Mouse (Mus musculus): ENCODE results near the gene Aqp6. TPM values are rescaled to one million over a fixed set of nuclear protein-coding genes. Genes with fewer than 3 reads are reported as not detected.

The Aqp6 gene
- not detected in 2 replicates for polyA plus RNA-seq (2012; rRNA removed)

DNA sequence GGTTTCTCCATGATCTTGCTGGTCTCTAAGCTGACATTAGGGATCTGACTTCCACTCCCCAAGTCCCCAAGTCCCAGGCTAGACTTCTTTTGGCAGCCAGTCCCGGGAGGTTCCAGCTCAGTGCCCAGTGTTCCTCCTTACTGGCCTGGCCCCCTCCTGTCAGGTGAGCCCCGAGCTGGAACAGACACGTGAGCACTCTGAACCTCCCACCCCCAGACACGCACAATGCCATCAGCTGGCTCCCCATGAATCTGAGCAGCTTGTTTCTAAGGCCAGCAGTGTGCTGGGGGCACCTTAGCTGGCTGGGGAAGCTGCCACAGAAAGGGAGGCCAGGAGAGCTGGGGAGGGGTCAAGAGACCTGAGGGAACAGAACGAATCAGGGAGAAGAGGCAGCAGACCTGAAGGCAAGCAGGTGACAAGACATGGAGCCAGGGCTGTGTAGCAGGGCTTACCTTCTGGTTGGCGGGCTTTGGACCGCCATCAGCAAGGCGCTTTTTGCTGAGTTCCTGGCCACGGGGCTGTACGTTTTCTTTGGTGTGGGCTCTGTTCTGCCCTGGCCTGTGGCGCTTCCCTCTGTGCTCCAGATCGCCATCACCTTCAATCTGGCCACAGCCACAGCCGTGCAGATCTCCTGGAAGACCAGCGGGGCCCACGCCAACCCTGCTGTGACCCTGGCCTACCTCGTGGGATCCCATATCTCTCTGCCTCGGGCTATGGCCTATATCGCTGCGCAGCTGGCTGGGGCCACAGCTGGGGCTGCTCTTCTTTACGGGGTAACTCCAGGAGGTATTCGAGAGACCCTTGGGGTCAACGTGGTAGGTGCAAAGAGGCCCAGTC, at the start of gene Aqp6:
Aqp6 (plus strand) TSS at position 415 of the 837 bp plus-strand sequence.
- no peaks in the 10 kb centered on the region for H3K4me1 ChIP-seq (ENCODE audit: control insufficient read depth, insufficient read depth, low read length)
- no peak within 1 kb of the TSS for H3K4me3 ChIP-seq (replicated peaks; ENCODE audit: extremely low read depth, low read depth, low read length)
- 78% methylated on average over 22 of the region's 22 CpGs for WGBS
- DNase-seq = no peak
- TF ChIP-seq POLR2A (IDR thresholded peaks at IDR 0.05; ENCODE audit: borderline replicate concordance, extremely low read depth, low read depth, low read length) = no peak
- TF ChIP-seq CTCF (IDR thresholded peaks at IDR 0.05; ENCODE audit: insufficient read depth, low read length) = no peak

- Histone ChIP-seq H3K4me3 (replicated peaks; ENCODE audit: extremely low read depth, low read depth, low read length) (no peak overlapping the region), H3K4me1 (ENCODE audit: control insufficient read depth, insufficient read depth, low read length) (no peaks in the 10 kb centered on the region)
- WGBS = 49% methylated on average over 6 of the region's 6 CpGs
- TF ChIP-seq CTCF (IDR thresholded peaks at IDR 0.05; ENCODE audit: insufficient read depth, low read length) (no peak), POLR2A (IDR thresholded peaks at IDR 0.05; ENCODE audit: borderline replicate concordance, extremely low read depth, low read depth, low read length) (no peak)
- DNase-seq = no peak
Measured at GRCm38 (mm10) chr15:99553767-99554166, 47.4 kb upstream of the Aqp6 start.

- TF ChIP-seq CTCF (IDR thresholded peaks at IDR 0.05; ENCODE audit: insufficient read depth, low read length) = no peak
- no peak for TF ChIP-seq POLR2A (IDR thresholded peaks at IDR 0.05; ENCODE audit: borderline replicate concordance, extremely low read depth, low read depth, low read length)
- no peak overlapping the region for H3K4me3 ChIP-seq (replicated peaks; ENCODE audit: extremely low read depth, low read depth, low read length)
- 86% methylated on average over 1 of the region's 1 CpGs for WGBS
- H3K4me1 ChIP-seq (ENCODE audit: control insufficient read depth, insufficient read depth, low read length) = 0 out of 2 replicates have a peak, but pooled peaks cover 2% of the 10 kb centered on the region
- no peak for DNase-seq
Measured at GRCm38 (mm10) chr15:99558947-99559346, 42.3 kb upstream of the Aqp6 start.

DNA sequence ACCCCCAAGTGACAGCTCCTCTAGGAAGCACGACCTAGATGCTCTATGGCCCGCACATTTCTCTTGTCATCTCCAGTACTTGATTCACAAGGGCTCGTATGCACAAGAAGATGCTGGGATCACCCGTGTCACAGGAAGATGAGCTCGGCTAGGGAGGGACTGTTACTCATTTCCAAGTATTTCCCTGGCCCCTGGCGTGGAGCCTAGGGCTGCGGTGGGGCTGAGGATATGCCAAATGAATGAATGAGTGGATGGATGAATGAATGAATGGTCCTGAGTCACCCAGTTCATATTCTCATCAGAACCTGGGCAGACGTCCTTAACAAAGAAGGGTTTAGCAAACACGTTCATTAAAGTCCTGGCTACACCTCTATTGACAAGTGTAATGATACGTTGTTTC, 41.0 kb upstream of the Aqp6 start:
- Histone ChIP-seq H3K4me1 (ENCODE audit: control insufficient read depth, insufficient read depth, low read length) (0 out of 2 replicates have a peak, but pooled peaks cover 3% of the 10 kb centered on the region), H3K4me3 (replicated peaks; ENCODE audit: extremely low read depth, low read depth, low read length) (no peak overlapping the region)
- TF ChIP-seq CTCF (IDR thresholded peaks at IDR 0.05; ENCODE audit: insufficient read depth, low read length) = no peak
- TF ChIP-seq POLR2A (IDR thresholded peaks at IDR 0.05; ENCODE audit: borderline replicate concordance, extremely low read depth, low read depth, low read length) = no peak
- WGBS = 63% methylated on average over 10 of the region's 10 CpGs
- DNase-seq = no peak

GRCm38 (mm10) chr15:99567371-99567770, 33.8 kb upstream of the Aqp6 start:
- WGBS = 38% methylated on average over 4 of the region's 4 CpGs
- Histone ChIP-seq H3K4me1 (ENCODE audit: control insufficient read depth, insufficient read depth, low read length) (peaks cover 7% of the 10 kb centered on the region; the same call in 1 of the 2 replicates), H3K4me3 (replicated peaks; ENCODE audit: extremely low read depth, low read depth, low read length) (no peak overlapping the region)
- no peak for TF ChIP-seq CTCF (IDR thresholded peaks at IDR 0.05; ENCODE audit: insufficient read depth, low read length)
- no peak for TF ChIP-seq POLR2A (IDR thresholded peaks at IDR 0.05; ENCODE audit: borderline replicate concordance, extremely low read depth, low read depth, low read length)
- no peak for DNase-seq

DNA sequence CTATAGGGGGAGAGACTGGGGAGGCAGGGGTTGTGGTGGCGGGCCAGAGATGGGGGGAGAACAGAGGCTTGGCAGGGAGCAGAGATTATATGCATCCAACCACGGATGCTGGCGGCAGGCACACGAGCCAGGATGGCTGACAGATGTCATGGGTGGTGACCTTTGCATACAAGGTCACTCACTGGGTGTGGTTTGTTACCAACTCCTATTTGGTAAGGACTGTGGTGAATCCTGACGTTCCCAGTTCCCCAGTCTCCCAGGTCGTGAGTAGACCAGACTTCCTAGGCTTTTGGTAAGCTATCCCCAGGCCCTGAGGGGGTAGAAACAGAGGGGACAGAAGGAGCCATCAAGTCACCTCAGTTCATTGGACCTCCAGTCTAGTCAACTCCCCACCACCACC, 32.5 kb upstream of the Aqp6 start:
- no peak overlapping the region for H3K4me3 ChIP-seq (replicated peaks; ENCODE audit: extremely low read depth, low read depth, low read length)
- no peak for DNase-seq
- peaks cover 7% of the 10 kb centered on the region; the same call in 1 of the 2 replicates for H3K4me1 ChIP-seq (ENCODE audit: control insufficient read depth, insufficient read depth, low read length)
- 71% methylated on average over 6 of the region's 6 CpGs for WGBS
- TF ChIP-seq POLR2A (IDR thresholded peaks at IDR 0.05; ENCODE audit: borderline replicate concordance, extremely low read depth, low read depth, low read length) = no peak
- TF ChIP-seq CTCF (IDR thresholded peaks at IDR 0.05; ENCODE audit: insufficient read depth, low read length) = no peak

- Histone ChIP-seq H3K4me1 (ENCODE audit: control insufficient read depth, insufficient read depth, low read length) (peaks cover 4% of the 10 kb centered on the region; the same call in 1 of the 2 replicates), H3K4me3 (replicated peaks; ENCODE audit: extremely low read depth, low read depth, low read length) (no peak overlapping the region)
- no peak for DNase-seq
- 44% methylated on average over 10 of the region's 10 CpGs for WGBS
- no peak for TF ChIP-seq POLR2A (IDR thresholded peaks at IDR 0.05; ENCODE audit: borderline replicate concordance, extremely low read depth, low read depth, low read length)
- TF ChIP-seq CTCF (IDR thresholded peaks at IDR 0.05; ENCODE audit: insufficient read depth, low read length) = no peak
Measured at GRCm38 (mm10) chr15:99569123-99569522, 32.1 kb upstream of the Aqp6 start.

GRCm38 (mm10) chr15:99578802-99579485, 22.3 kb upstream of the Aqp6 start, which contains the start of gene Aqp2:
Gene Aqp2, plus strand, starts transcription at chr15:99579055.
- no peak for DNase-seq
- Histone ChIP-seq H3K4me1 (ENCODE audit: control insufficient read depth, insufficient read depth, low read length) (peaks cover 4% of the 10 kb centered on the region), H3K4me3 (replicated peaks; ENCODE audit: extremely low read depth, low read depth, low read length) (no peak within 1 kb of the TSS)
- TF ChIP-seq CTCF (IDR thresholded peaks at IDR 0.05; ENCODE audit: insufficient read depth, low read length) = no peak
- TF ChIP-seq POLR2A (IDR thresholded peaks at IDR 0.05; ENCODE audit: borderline replicate concordance, extremely low read depth, low read depth, low read length) = no peak
- 72% methylated on average over 26 of the region's 26 CpGs for WGBS

- DNase-seq = peak; percentile 61
- H3K4me3 ChIP-seq (replicated peaks; ENCODE audit: extremely low read depth, low read depth, low read length) = peak overlapping the region; percentile 19
- WGBS = 7% methylated on average over 54 of the region's 54 CpGs
- TF ChIP-seq POLR2A (IDR thresholded peaks at IDR 0.05; ENCODE audit: borderline replicate concordance, extremely low read depth, low read depth, low read length) (peak; percentile 9; the same call in 1 of the 2 replicates), CTCF (IDR thresholded peaks at IDR 0.05; ENCODE audit: insufficient read depth, low read length) (no peak)
- peaks cover 16% of the 10 kb centered on the region for H3K4me1 ChIP-seq (ENCODE audit: control insufficient read depth, insufficient read depth, low read length)
Measured at GRCm38 (mm10) chr15:99583463-99584344, 17.5 kb upstream of the Aqp6 start.

All from lung, adult 2 months (tissue).